Mouse (Mus musculus) MEL (cell line): ENCODE results near the gene Trio.

Source experiments
- CHD1 ChIP-seq: IDR thresholded peaks from 2 replicates; pipeline ENCODE4 v1.6.1; 2012; ENCODE audit warnings: low read depth, mild to moderate bottlenecking, inconsistent platforms, low read length, improper control_type of control experiment
- CTCF ChIP-seq, 3 experiments: IDR thresholded peaks in 2 of 3; conservative IDR thresholded peaks in 1 of 3; 2 replicates each; pipeline ENCODE4 v1.5.1; 2011 to 2012; ENCODE audit warnings: low read length in 3 of 3, low read depth in 2 of 3, mild to moderate bottlenecking in 2 of 3, improper control_type of control experiment in 1 of 3, inconsistent platforms in 1 of 3, mixed read lengths in 1 of 3, moderate library complexity in 1 of 3; ENCODE audit not compliant: control insufficient read depth in 1 of 3, insufficient read depth in 1 of 3, poor library complexity in 1 of 3, severe bottlenecking in 1 of 3
- ELF1 ChIP-seq: IDR thresholded peaks from 2 replicates; pipeline ENCODE4 v1.6.1; 2014; ENCODE audit warnings: low read depth, mild to moderate bottlenecking, inconsistent platforms, low read length, improper control_type of control experiment, moderate library complexity
- EP300 ChIP-seq, 2 experiments: IDR thresholded peaks; 2 replicates each; pipeline ENCODE4 v1.6.1; 2011; ENCODE audit warnings: improper control_type of control experiment in 2 of 2, low read length in 2 of 2, low read depth in 1 of 2, mild to moderate bottlenecking in 1 of 2
- ETS1 ChIP-seq: IDR thresholded peaks from 2 replicates; pipeline ENCODE4 v1.6.1; 2012; ENCODE audit warnings: low read depth, mild to moderate bottlenecking, inconsistent platforms, low read length, improper control_type of control experiment, moderate library complexity
- HCFC1 ChIP-seq: IDR thresholded peaks from 2 replicates; pipeline ENCODE4 v1.6.1; 2012; ENCODE audit warnings: low read depth, mild to moderate bottlenecking, inconsistent platforms, low read length, improper control_type of control experiment, moderate library complexity
- MAFK ChIP-seq: IDR thresholded peaks from 2 replicates; pipeline ENCODE4 v1.6.1; 2011; ENCODE audit warnings: low read depth, mild to moderate bottlenecking, low read length, improper control_type of control experiment, borderline replicate concordance
- MYC ChIP-seq: IDR thresholded peaks from 2 replicates; pipeline ENCODE4 v1.6.1; 2011; ENCODE audit warnings: low read depth, mild to moderate bottlenecking, low read length, improper control_type of control experiment, moderate library complexity
- POLR2A ChIP-seq, 2 experiments: IDR thresholded peaks; 2 replicates each; pipeline ENCODE4 v1.6.1; 2011 to 2012; ENCODE audit warnings: low read length in 2 of 2, mild to moderate bottlenecking in 2 of 2, control low read depth in 1 of 2, improper control_type of control experiment in 1 of 2, low read depth in 1 of 2, moderate library complexity in 1 of 2; ENCODE audit not compliant: control insufficient read depth in 1 of 2, insufficient read depth in 1 of 2, poor library complexity in 1 of 2
- POLR2AphosphoS5 ChIP-seq: IDR thresholded peaks from 2 replicates; pipeline ENCODE4 v1.6.1; 2012; ENCODE audit warnings: low read depth, borderline replicate concordance, mild to moderate bottlenecking, inconsistent platforms, low read length, moderate library complexity, mixed read lengths
- SIN3A ChIP-seq: IDR thresholded peaks from 2 replicates; pipeline ENCODE4 v1.6.1; 2012; ENCODE audit warnings: low read length, improper control_type of control experiment, inconsistent platforms
- ZKSCAN1 ChIP-seq: IDR thresholded peaks from 2 replicates; pipeline ENCODE4 v1.6.1; 2012; ENCODE audit warnings: low read depth, mild to moderate bottlenecking, inconsistent platforms, low read length, improper control_type of control experiment, moderate library complexity
- ZNF384 ChIP-seq: IDR thresholded peaks from 2 replicates; pipeline ENCODE4 v1.6.1; 2012; ENCODE audit warnings: low read depth, mild to moderate bottlenecking, inconsistent platforms, low read length, improper control_type of control experiment

- TF ChIP-seq CTCF (IDR thresholded peaks at IDR 0.05 in 2 of 3, conservative IDR thresholded peaks at IDR 0.05 in 1 of 3; ENCODE audit: control insufficient read depth in 1 of 3, insufficient read depth in 1 of 3, low read depth in 2 of 3, low read length in 3 of 3, poor library complexity in 1 of 3, severe bottlenecking in 1 of 3) (no peak), MAFK (no peak), EP300 (IDR thresholded peaks at IDR 0.05; ENCODE audit: low read depth in 1 of 2, low read length in 2 of 2) (no peak), ZKSCAN1 (no peak), MYC (0 out of 2 replicates have a peak, but pooled peaks have one; percentile 27), ETS1 (no peak), POLR2A (IDR thresholded peaks at IDR 0.05; ENCODE audit: control insufficient read depth in 1 of 2, insufficient read depth in 1 of 2, low read depth in 1 of 2, low read length in 2 of 2, poor library complexity in 1 of 2) (no peak), ZNF384 (no peak), CHD1 (no peak), POLR2AphosphoS5 (no peak), SIN3A (no peak), ELF1 (no peak), HCFC1 (no peak)
Measured at GRCm38 (mm10) chr15:27723746-27724145, 301.9 kb downstream of the Trio start.
